Mouse (Mus musculus): ENCODE data around the gene Mme. TPM values are rescaled to one million over a fixed set of nuclear protein-coding genes. Genes with fewer than 3 reads are reported as not detected.

The Mme gene
- polyA plus RNA-seq, 1 experiment from 2014 or later: 2.3 TPM

DNA sequence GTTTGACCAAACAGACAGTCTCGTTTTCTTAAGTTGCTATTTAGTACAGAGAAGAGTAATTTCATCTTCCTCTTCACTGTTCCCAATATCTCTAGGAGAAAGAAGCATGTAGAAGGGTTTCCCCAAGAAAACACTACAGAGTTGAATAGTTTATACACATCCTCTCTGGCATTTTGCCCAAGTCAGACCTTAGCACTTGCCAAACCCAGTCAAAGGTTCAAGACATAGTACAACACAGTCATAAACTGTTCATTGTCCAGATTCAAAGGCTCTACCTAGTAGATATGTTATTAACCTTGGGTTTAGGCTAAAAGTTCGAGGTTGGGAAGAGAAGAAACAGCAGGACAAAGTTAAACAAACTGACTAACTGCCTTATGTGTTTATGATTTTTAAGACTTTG lies 143.7 kb downstream of the Mme start:
- Histone ChIP-seq H3K36me3 (ENCODE audit: control insufficient read depth, insufficient read depth, low read length) (no peaks in the 10 kb centered on the region), H3K4me1 (ENCODE audit: control insufficient read depth, insufficient read depth, low read length) (no peaks in the 10 kb centered on the region), H3K9me3 (ENCODE audit: control insufficient read depth, low read depth, low read length) (no peaks in the 10 kb centered on the region), H3K9ac (replicated peaks; ENCODE audit: low read depth, low read length) (no peak overlapping the region), H3K4me2 (replicated peaks; ENCODE audit: low read depth, low read length) (no peak overlapping the region), H3K4me3 (ENCODE audit: low read depth, low read length) (no peak overlapping the region), H3K27ac (ENCODE audit: low read length) (no peak overlapping the region), H3K27me3 (ENCODE audit: control insufficient read depth, insufficient read depth, low read length) (no peaks in the 10 kb centered on the region)
- ATAC-seq (ENCODE audit: insufficient number of reproducible peaks, insufficient read depth, low FRiP score, low read depth): no peak
- WGBS: 52% methylated on average over 2 of the region's 2 CpGs

DNA sequence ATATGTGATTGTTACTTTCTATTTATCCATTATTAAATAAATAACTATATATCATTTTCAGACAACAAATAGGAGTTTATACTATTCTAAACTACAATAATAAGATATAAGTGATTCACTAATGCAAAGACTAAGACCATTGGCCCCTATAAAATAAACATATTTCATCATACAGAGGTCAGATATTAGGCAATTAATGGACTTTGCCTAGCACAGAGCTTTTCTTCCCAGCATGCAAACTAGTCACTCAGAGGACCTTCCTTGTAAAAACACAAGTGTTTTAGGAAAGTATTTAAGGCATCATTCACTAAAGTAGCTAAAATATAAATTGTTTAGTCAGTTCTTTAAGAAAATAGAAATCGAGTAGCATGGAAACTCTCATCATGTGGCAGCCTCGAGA lies 149.4 kb downstream of the Mme start:
- Histone ChIP-seq H3K27ac (ENCODE audit: low read length) (no peak overlapping the region), H3K9ac (replicated peaks; ENCODE audit: low read depth, low read length) (no peak overlapping the region), H3K27me3 (ENCODE audit: control insufficient read depth, insufficient read depth, low read length) (no peaks in the 10 kb centered on the region), H3K36me3 (ENCODE audit: control insufficient read depth, insufficient read depth, low read length) (no peaks in the 10 kb centered on the region), H3K4me1 (ENCODE audit: control insufficient read depth, insufficient read depth, low read length) (no peaks in the 10 kb centered on the region), H3K4me3 (ENCODE audit: low read depth, low read length) (no peak overlapping the region), H3K9me3 (ENCODE audit: control insufficient read depth, low read depth, low read length) (no peaks in the 10 kb centered on the region), H3K4me2 (replicated peaks; ENCODE audit: low read depth, low read length) (no peak overlapping the region)
- 60% methylated on average over 2 of the region's 2 CpGs for WGBS
- ATAC-seq (ENCODE audit: insufficient number of reproducible peaks, insufficient read depth, low FRiP score, low read depth): no peak

DNA sequence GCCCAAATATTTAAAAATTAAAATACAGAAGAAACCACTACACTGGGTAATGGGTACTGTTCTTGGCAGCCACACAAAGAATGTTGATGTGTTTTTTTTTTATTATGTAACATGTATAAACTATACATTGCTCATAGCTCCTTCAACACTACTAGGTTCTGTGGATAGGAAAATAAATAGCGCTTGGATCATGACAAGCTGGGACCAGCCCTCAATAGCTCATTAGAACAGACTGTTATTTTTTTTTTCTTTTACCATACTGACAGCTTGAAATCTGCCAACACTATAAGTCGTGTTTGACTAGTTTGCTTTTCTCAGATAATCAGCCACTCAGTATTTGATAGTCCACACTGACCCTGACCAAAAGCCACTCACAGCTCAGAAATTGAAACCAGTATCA lies 150.0 kb downstream of the Mme start:
- no peaks in the 10 kb centered on the region for H3K27me3 ChIP-seq (ENCODE audit: control insufficient read depth, insufficient read depth, low read length)
- H3K36me3 ChIP-seq (ENCODE audit: control insufficient read depth, insufficient read depth, low read length): no peaks in the 10 kb centered on the region
- H3K4me3 ChIP-seq (ENCODE audit: low read depth, low read length): no peak overlapping the region
- H3K9me3 ChIP-seq (ENCODE audit: control insufficient read depth, low read depth, low read length): no peaks in the 10 kb centered on the region
- ATAC-seq (ENCODE audit: insufficient number of reproducible peaks, insufficient read depth, low FRiP score, low read depth): no peak
- H3K4me1 ChIP-seq (ENCODE audit: control insufficient read depth, insufficient read depth, low read length): no peaks in the 10 kb centered on the region
- WGBS: 54% methylated on average over 2 of the region's 2 CpGs
- no peak overlapping the region for H3K4me2 ChIP-seq (replicated peaks; ENCODE audit: low read depth, low read length)
- H3K9ac ChIP-seq (replicated peaks; ENCODE audit: low read depth, low read length): no peak overlapping the region
- H3K27ac ChIP-seq (ENCODE audit: low read length): no peak overlapping the region

DNA sequence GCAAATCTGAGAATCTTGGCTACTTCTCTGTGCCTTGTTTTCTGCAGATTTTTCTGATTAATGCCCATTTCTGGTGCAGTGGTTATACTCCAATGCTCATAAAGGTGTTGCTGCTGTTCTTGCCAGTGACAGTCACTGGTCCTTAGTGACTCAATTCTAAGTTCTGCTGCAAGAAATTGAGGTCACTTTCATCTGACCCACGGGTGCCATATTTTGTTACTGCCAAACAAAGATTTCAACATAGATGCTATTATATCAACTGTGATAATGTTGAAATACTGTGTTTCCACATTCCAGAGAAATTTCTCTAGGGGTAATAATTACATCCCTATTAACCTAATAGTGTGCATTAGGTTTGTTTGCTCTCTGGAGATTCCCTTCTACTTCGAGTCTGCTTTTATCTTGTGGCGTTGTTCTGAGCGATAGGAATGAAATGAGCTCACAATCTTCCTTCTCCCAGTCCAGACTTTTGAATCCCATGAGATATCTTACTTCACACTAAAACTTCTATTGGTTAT lies 153.1 kb downstream of the Mme start:
- no peaks in the 10 kb centered on the region for H3K36me3 ChIP-seq (ENCODE audit: control insufficient read depth, insufficient read depth, low read length)
- no peaks in the 10 kb centered on the region for H3K27me3 ChIP-seq (ENCODE audit: control insufficient read depth, insufficient read depth, low read length)
- H3K9me3 ChIP-seq (ENCODE audit: control insufficient read depth, low read depth, low read length): no peaks in the 10 kb centered on the region
- no peak overlapping the region for H3K27ac ChIP-seq (ENCODE audit: low read length)
- H3K4me3 ChIP-seq (ENCODE audit: low read depth, low read length): no peak overlapping the region
- WGBS: 83% methylated on average over 4 of the region's 4 CpGs
- H3K4me2 ChIP-seq (replicated peaks; ENCODE audit: low read depth, low read length): no peak overlapping the region
- H3K9ac ChIP-seq (replicated peaks; ENCODE audit: low read depth, low read length): no peak overlapping the region
- no peaks in the 10 kb centered on the region for H3K4me1 ChIP-seq (ENCODE audit: control insufficient read depth, insufficient read depth, low read length)
- no peak for ATAC-seq (ENCODE audit: insufficient number of reproducible peaks, insufficient read depth, low FRiP score, low read depth)

DNA sequence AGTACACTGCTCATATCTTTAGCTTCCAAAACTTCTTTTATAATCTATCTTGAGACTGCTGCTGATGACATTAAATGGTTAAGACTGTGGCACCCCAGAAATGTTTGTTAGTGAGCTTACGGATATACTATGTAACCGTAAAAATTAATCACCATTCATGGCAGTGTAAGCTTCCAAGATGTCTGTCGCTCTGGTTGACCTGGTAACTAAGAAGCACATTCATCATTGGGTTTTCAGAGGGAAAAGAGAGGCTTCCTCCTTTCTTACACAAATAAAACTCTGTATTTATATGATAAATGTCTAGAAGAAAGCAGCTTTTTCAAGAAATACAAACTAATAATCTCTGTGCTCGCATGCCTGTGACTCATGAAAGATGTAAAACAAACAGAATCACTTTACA lies 156.8 kb downstream of the Mme start:
- ATAC-seq (ENCODE audit: insufficient number of reproducible peaks, insufficient read depth, low FRiP score, low read depth): no peak
- Histone ChIP-seq H3K9me3 (ENCODE audit: control insufficient read depth, low read depth, low read length) (no peaks in the 10 kb centered on the region), H3K9ac (replicated peaks; ENCODE audit: low read depth, low read length) (no peak overlapping the region), H3K36me3 (ENCODE audit: control insufficient read depth, insufficient read depth, low read length) (no peaks in the 10 kb centered on the region), H3K4me1 (ENCODE audit: control insufficient read depth, insufficient read depth, low read length) (no peaks in the 10 kb centered on the region), H3K4me2 (replicated peaks; ENCODE audit: low read depth, low read length) (no peak overlapping the region), H3K27ac (ENCODE audit: low read length) (no peak overlapping the region), H3K4me3 (ENCODE audit: low read depth, low read length) (no peak overlapping the region), H3K27me3 (ENCODE audit: control insufficient read depth, insufficient read depth, low read length) (no peaks in the 10 kb centered on the region)
- 49% methylated on average over 4 of the region's 4 CpGs for WGBS

DNA sequence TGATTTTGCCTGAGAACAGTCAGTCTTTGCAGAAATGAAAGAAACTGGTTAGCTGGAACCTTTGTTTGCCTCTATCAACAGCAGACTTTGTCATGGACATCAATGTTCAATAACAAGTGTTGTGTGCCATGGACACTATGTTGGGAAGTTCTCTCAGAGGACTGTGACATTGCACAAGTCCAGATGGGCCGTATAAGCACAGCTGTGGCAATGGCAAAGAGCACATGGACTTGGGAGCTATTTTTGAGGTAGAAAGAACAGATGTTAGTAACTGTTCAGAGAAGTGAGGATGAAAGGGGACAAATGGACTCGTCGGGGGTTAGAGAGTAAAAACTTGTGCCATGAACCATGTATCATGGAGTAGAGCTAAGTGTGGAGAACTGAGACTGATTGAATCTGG lies 165.1 kb downstream of the Mme start:
- 81% methylated on average over 3 of the region's 3 CpGs for WGBS
- no peak for ATAC-seq (ENCODE audit: insufficient number of reproducible peaks, insufficient read depth, low FRiP score, low read depth)
- no peaks in the 10 kb centered on the region for H3K9me3 ChIP-seq (ENCODE audit: control insufficient read depth, low read depth, low read length)

DNA sequence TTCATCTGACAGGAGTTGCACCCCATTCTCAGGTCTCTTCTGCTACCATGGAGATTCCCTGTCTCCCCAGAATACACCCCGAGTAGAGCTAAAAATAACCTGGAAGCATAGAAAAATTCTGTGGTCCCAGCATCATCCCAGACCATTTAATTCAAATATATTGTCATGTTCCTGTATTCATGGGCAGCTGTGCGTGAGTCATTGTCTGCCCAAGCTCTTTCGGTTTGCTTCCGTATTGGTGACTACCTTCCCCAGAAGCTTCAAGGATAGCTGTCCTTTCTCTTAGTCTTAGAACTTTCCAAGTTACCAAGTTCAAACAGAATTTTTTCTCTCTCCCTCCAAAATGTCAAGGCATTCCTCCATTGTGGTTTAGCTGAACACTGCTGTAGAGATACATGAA lies 169.7 kb downstream of the Mme start:
- H3K4me1 ChIP-seq (ENCODE audit: control insufficient read depth, insufficient read depth, low read length): peaks cover 2% of the 10 kb centered on the region; the same call in 1 of the 2 replicates
- no peaks in the 10 kb centered on the region for H3K9me3 ChIP-seq (ENCODE audit: control insufficient read depth, low read depth, low read length)
- H3K9ac ChIP-seq (replicated peaks; ENCODE audit: low read depth, low read length): no peak overlapping the region
- ATAC-seq (ENCODE audit: insufficient number of reproducible peaks, insufficient read depth, low FRiP score, low read depth): no peak
- no peaks in the 10 kb centered on the region for H3K27me3 ChIP-seq (ENCODE audit: control insufficient read depth, insufficient read depth, low read length)
- H3K27ac ChIP-seq (ENCODE audit: low read length): no peak overlapping the region
- no peak overlapping the region for H3K4me3 ChIP-seq (ENCODE audit: low read depth, low read length)
- H3K4me2 ChIP-seq (replicated peaks; ENCODE audit: low read depth, low read length): no peak overlapping the region
- H3K36me3 ChIP-seq (ENCODE audit: control insufficient read depth, insufficient read depth, low read length): no peaks in the 10 kb centered on the region
- 93% methylated on average over 4 of the region's 4 CpGs for WGBS

More for the DNA sequence above, 165.1 kb downstream of the Mme start:
- H3K9ac ChIP-seq (replicated peaks; ENCODE audit: low read depth, low read length): no peak overlapping the region
- H3K36me3 ChIP-seq (ENCODE audit: control insufficient read depth, insufficient read depth, low read length): no peaks in the 10 kb centered on the region
- H3K4me3 ChIP-seq (ENCODE audit: low read depth, low read length): no peak overlapping the region
- H3K27ac ChIP-seq (ENCODE audit: low read length): no peak overlapping the region
- no peaks in the 10 kb centered on the region for H3K27me3 ChIP-seq (ENCODE audit: control insufficient read depth, insufficient read depth, low read length)
- no peak overlapping the region for H3K4me2 ChIP-seq (replicated peaks; ENCODE audit: low read depth, low read length)
- no peaks in the 10 kb centered on the region for H3K4me1 ChIP-seq (ENCODE audit: control insufficient read depth, insufficient read depth, low read length)

DNA sequence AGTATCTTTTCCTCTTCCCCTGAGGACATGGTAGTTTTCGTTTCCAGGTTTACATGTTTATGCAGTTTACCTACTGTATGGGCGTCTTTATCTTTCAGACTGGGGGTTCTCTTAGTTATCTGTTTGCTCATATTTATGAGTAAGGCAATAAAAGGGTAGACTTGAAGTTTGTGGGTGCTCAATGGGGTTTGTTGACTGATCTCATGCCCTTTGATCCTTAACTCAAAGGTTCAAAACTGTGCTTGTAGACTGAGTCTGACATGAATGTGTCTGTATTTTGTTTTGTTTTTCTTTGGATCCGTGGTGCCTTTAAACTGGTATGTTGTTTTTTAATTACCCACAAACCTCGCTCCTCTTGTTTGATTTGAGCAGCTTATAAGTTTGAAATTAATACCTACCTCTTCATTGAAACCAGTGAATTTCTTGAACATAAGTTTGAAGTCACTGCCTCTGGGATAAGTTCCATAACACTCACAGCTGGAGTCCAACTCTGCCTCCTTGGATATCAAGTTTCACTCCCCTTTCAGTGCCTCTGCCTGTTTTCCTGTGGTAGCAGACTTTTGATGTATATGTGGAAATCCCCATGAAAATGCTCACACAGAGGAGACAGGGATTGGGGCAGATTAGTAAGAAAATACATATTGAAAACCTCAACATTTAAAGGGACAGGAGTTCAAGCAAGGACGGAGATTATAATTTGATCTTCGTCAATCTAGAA lies 171.0 kb downstream of the Mme start:
- H3K9me3 ChIP-seq (ENCODE audit: control insufficient read depth, low read depth, low read length): no peaks in the 10 kb centered on the region
- H3K27me3 ChIP-seq (ENCODE audit: control insufficient read depth, insufficient read depth, low read length): no peaks in the 10 kb centered on the region
- no peak overlapping the region for H3K4me3 ChIP-seq (ENCODE audit: low read depth, low read length)
- H3K4me1 ChIP-seq (ENCODE audit: control insufficient read depth, insufficient read depth, low read length): peaks cover 2% of the 10 kb centered on the region; the same call in 1 of the 2 replicates
- no peak overlapping the region for H3K27ac ChIP-seq (ENCODE audit: low read length)
- H3K36me3 ChIP-seq (ENCODE audit: control insufficient read depth, insufficient read depth, low read length): no peaks in the 10 kb centered on the region
- WGBS: 56% methylated on average over 6 of the region's 6 CpGs
- H3K4me2 ChIP-seq (replicated peaks; ENCODE audit: low read depth, low read length): no peak overlapping the region
- no peak for ATAC-seq (ENCODE audit: insufficient number of reproducible peaks, insufficient read depth, low FRiP score, low read depth)
- no peak overlapping the region for H3K9ac ChIP-seq (replicated peaks; ENCODE audit: low read depth, low read length)

All from stomach, embryonic 14.5 days (tissue).